Mouse (Mus musculus) limb, embryonic 12.5 days (tissue): ENCODE measurements at regions not wholly inside any gene's neighbourhood (a gene's known extent, or its start where the extent isn't known, plus 50 kb on each side); places are given as distances from the start of the nearest gene placed in this dataset.

Experiments
- ATAC-seq: fragments of 200-750 bp; cut with Nextera tagmentation; 2 replicates; pipeline ENCODE4 v1.8.0; 2017; ENCODE audit warnings: low read depth, moderate TSS enrichment; ENCODE audit not compliant: insufficient number of reproducible peaks, insufficient read depth, low FRiP score, low TSS enrichment
- H3K27ac ChIP-seq: fragments of 300-500 bp; sonication (generic); 2 replicates; pipeline ENCODE4 v1.5.1; 2016; ENCODE audit warnings: mild to moderate bottlenecking, moderate library complexity
- H3K27me3 ChIP-seq: fragments of 300-500 bp; sonication (generic); 2 replicates; pipeline ENCODE4 v1.6.1; 2016; ENCODE audit warnings: mild to moderate bottlenecking, moderate library complexity
- H3K36me3 ChIP-seq: fragments of 300-500 bp; sonication (generic); 2 replicates; pipeline ENCODE4 v1.6.1; 2016; ENCODE audit warnings: mild to moderate bottlenecking, moderate library complexity
- H3K4me1 ChIP-seq: fragments of 300-500 bp; sonication (generic); replicated peaks from 2 replicates; pipeline ENCODE4 v1.6.1; 2016
- H3K4me2 ChIP-seq: fragments of 300-500 bp; sonication (generic); 2 replicates; pipeline ENCODE4 v1.6.1; 2016; ENCODE audit warnings: mild to moderate bottlenecking, moderate library complexity
- H3K4me3 ChIP-seq: fragments of 300-500 bp; sonication (generic); replicated peaks from 2 replicates; pipeline ENCODE4 v1.5.1; 2016; ENCODE audit warnings: mild to moderate bottlenecking
- H3K9ac ChIP-seq: fragments of 300-500 bp; sonication (generic); replicated peaks from 2 replicates; pipeline ENCODE4 v1.6.1; 2016; ENCODE audit warnings: mild to moderate bottlenecking, moderate library complexity
- H3K9me3 ChIP-seq: fragments of 300-500 bp; sonication (generic); 2 replicates; pipeline ENCODE4 v1.6.1; 2016; ENCODE audit warnings: mild to moderate bottlenecking, moderate library complexity
- WGBS: fragments of 180-500 bp; shearing (Covaris S2); methylation state at CpG from one replicate; pipeline ENCODE4 v1.1.7; 2016; 5-methylcytosine and 5-hydroxymethylcytosine counted together

DNA sequence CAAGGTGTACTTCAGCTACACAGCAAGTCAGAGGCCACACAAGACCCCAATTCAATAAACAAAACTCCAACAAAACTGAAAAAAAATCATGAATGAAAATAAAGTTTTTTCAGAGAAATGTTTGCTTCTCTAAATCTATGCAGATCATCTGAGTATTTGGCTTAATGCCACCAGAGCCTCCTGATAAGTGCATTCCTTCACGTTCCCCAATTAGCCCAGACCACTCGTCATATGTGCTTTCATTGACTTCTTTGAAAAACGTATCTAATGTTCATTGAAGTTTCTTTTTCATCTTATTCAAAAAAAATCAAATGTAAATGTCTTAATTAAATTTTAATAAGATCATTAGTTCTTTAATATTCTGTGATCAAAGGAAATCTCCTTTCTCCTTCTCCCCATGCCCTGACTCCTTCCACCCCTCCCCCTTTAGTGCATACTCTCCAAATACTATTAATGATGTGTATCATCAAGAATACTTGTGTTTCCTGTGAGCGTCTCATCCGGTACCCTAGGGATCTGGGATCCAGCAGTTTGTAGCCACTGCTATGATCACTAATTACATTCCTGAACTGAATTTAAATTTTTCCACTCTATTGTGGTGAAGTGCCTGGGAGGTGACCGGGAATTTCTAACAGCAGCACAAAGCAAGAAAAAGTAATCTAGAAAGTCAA lies 600.8 kb upstream of the Fat1 start:
- no peaks in the 10 kb centered on the region for H3K4me1 ChIP-seq
- no peaks in the 10 kb centered on the region for H3K9me3 ChIP-seq
- no peak for ATAC-seq
- H3K4me3 ChIP-seq, result no peak overlapping the region
- H3K27me3 ChIP-seq, result no peaks in the 10 kb centered on the region
- H3K36me3 ChIP-seq, result no peaks in the 10 kb centered on the region
- no peak overlapping the region for H3K4me2 ChIP-seq
- no peak overlapping the region for H3K9ac ChIP-seq
- H3K27ac ChIP-seq, result no peak overlapping the region
- WGBS, result 80% methylated on average over 6 of the region's 6 CpGs

DNA sequence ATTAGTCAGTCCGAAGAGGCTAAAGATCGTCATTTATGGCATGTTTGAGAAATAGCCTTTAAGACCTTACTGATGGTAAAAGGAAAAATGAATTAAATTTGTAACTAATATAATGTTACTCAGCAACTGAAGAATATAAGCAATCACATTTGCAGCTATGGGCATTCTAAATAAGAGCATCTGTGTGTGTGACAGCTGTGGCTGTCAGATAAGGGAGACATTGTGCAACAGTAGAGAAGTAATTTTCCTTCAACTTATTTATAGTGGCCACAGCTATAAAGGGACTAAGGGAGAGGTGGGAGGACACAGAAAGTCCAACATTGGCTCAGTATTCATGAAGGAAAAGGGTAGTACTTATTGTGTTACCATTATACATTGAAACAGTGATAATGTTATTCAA lies 591.8 kb upstream of the Fat1 start:
- Histone ChIP-seq H3K27ac (no peak overlapping the region), H3K36me3 (no peaks in the 10 kb centered on the region), H3K9me3 (no peaks in the 10 kb centered on the region), H3K9ac (no peak overlapping the region), H3K4me3 (no peak overlapping the region), H3K27me3 (no peaks in the 10 kb centered on the region), H3K4me2 (no peak overlapping the region), H3K4me1 (no peaks in the 10 kb centered on the region)
- ATAC-seq, result no peak
- WGBS, result 81% methylated on average over 2 of the region's 2 CpGs

DNA sequence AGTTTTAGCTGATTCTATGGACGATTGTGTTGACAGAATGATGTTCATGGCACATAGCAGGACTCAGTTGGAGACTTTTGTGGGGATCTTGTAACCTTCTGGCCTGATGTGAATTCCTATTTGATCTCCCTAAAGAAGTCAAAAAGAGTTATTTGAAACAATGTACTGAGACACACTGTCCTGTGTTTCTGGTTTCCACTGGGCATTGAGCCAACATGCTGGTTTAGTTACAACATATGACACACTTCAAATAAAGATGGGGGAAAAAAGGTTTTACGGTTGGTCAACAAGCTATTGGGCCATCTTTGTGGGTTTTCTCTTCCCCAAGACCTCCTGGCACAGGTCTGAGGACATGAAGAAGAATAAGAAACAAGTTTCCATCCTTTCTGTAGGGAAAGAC lies 591.3 kb upstream of the Fat1 start:
- WGBS, result 73% methylated on average over 2 of the region's 2 CpGs

DNA sequence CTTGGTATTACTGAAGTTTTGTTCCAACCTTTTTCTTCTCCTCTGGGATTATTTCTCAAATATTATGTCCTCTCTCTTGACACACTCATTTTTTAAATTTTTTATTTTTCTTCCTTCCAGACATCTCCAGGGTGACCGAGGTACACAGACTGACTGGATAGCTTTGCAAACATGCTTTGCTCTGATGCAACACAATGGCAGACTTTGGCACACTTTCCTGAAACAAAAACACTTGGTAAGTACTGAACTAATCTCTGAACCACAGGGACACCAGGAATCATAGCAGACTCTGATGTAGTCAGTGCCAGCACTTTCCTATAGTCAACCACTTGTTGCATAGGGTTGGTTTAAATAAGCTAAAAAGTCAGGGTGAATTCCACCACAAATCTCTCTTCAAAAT lies 587.8 kb upstream of the Fat1 start:
- no peaks in the 10 kb centered on the region for H3K27me3 ChIP-seq
- WGBS, result 81% methylated on average over 1 of the region's 1 CpGs
- ATAC-seq, result no peak
- H3K4me3 ChIP-seq, result no peak overlapping the region
- no peaks in the 10 kb centered on the region for H3K9me3 ChIP-seq
- H3K36me3 ChIP-seq, result no peaks in the 10 kb centered on the region
- H3K4me1 ChIP-seq, result no peaks in the 10 kb centered on the region
- no peak overlapping the region for H3K9ac ChIP-seq
- no peak overlapping the region for H3K27ac ChIP-seq
- no peak overlapping the region for H3K4me2 ChIP-seq

More for the DNA sequence above, 591.3 kb upstream of the Fat1 start:
- H3K9ac ChIP-seq, result no peak overlapping the region
- no peaks in the 10 kb centered on the region for H3K27me3 ChIP-seq
- H3K9me3 ChIP-seq, result no peaks in the 10 kb centered on the region
- H3K4me1 ChIP-seq, result no peaks in the 10 kb centered on the region
- no peak overlapping the region for H3K4me3 ChIP-seq
- no peaks in the 10 kb centered on the region for H3K36me3 ChIP-seq
- no peak for ATAC-seq
- H3K27ac ChIP-seq, result no peak overlapping the region
- H3K4me2 ChIP-seq, result no peak overlapping the region

DNA sequence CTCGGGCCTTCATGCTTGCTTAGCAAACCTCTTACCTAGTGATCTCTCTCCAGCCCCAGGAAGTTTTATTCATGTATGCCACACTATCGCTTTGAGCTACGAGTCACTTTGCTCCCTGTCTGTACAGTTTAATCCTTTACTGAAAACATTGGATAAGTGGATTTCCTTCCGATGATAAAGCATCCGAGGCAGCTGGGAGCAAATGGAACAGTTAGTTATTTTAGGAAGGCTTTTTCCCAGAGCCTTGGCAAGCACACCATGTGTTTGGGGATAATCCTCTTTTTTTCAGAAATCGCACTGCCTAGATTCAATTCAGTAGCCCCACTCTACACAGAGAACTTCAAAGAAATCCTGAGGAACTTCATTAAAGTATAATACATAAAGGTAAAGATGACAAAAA lies 561.3 kb upstream of the Fat1 start:
- 83% methylated on average over 6 of the region's 6 CpGs for WGBS
- Histone ChIP-seq H3K27ac (no peak overlapping the region), H3K4me2 (no peak overlapping the region), H3K4me1 (no peaks in the 10 kb centered on the region), H3K9me3 (no peaks in the 10 kb centered on the region), H3K27me3 (no peaks in the 10 kb centered on the region), H3K4me3 (no peak overlapping the region), H3K9ac (no peak overlapping the region), H3K36me3 (no peaks in the 10 kb centered on the region)
- no peak for ATAC-seq

DNA sequence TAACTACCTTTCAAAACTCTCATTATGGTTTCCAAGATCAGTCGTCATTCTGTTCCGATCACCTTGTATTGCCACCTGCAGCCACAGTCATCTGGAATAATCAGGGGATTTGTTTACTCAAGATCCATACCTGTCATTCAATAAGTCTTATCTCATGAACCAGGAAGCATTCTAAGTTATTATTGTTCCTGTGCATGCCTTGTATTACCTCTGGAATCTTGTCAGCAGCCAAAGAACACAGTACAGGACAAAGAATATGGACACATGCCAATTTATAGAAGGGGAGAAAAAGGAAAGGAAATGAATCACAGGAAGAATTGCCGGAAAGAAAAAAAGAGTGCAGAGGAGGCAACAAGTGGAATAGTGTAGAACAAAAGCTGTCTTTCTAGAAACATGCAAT lies 557.5 kb upstream of the Fat1 start:
- H3K4me3 ChIP-seq, result no peak overlapping the region
- H3K4me1 ChIP-seq, result no peaks in the 10 kb centered on the region
- no peaks in the 10 kb centered on the region for H3K9me3 ChIP-seq
- no peaks in the 10 kb centered on the region for H3K36me3 ChIP-seq
- ATAC-seq, result no peak
- H3K9ac ChIP-seq, result no peak overlapping the region
- no peak overlapping the region for H3K4me2 ChIP-seq
- H3K27me3 ChIP-seq, result no peaks in the 10 kb centered on the region
- H3K27ac ChIP-seq, result no peak overlapping the region
- WGBS, result 82% methylated on average over 3 of the region's 3 CpGs

DNA sequence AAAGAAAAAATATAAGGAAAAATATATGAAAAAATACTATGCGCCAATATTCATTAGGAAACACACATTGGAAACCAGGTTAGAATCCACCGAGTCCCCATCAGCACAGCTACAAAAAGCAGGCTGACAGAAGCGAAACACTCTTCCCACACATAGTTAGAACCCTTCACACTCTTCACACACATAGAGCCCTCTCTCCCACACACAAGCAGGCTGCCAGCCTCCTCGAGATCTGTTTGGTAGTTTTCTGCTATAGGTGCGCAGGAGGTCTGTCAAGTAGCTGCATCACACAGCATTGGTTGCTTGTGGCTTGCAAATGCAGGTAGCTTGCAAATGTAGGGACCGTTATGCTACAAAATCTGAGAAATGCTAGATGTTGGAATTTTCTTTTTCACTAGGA lies 526.8 kb upstream of the Fat1 start:
- WGBS, result 90% methylated on average over 6 of the region's 6 CpGs
- ATAC-seq, result no peak

DNA sequence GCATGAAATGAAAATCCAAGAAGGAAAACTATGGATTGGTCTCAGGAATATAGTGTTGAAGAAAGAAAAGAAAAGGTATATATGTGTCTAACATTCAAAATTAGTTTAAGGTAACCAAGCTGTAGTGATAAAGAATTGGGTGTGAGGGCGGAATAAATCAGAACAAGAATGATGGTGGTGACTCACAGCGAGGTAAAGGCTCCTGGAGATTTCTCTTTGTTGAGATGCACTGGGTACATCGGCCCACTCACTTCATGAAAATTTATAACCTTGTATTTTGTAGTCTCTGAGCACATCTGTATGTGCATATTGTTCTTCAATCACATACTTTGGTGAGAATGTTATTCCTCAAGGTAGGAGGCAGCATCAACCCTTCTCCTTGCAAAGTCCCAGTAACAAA lies 525.0 kb upstream of the Fat1 start:
- ATAC-seq, result no peak
- peaks cover 12% of the 10 kb centered on the region; the same call in 1 of the 2 replicates for H3K9me3 ChIP-seq
- H3K4me2 ChIP-seq, result no peak overlapping the region
- H3K36me3 ChIP-seq, result no peaks in the 10 kb centered on the region
- no peak overlapping the region for H3K9ac ChIP-seq
- no peaks in the 10 kb centered on the region for H3K27me3 ChIP-seq
- 96% methylated on average over 3 of the region's 3 CpGs for WGBS
- H3K27ac ChIP-seq, result no peak overlapping the region
- H3K4me1 ChIP-seq, result no peaks in the 10 kb centered on the region
- H3K4me3 ChIP-seq, result no peak overlapping the region

More for the DNA sequence above, 526.8 kb upstream of the Fat1 start:
- Histone ChIP-seq H3K9me3 (peaks cover 12% of the 10 kb centered on the region; the same call in 1 of the 2 replicates), H3K27ac (no peak overlapping the region), H3K9ac (no peak overlapping the region), H3K4me2 (no peak overlapping the region), H3K36me3 (no peaks in the 10 kb centered on the region), H3K4me1 (no peaks in the 10 kb centered on the region), H3K4me3 (no peak overlapping the region), H3K27me3 (no peaks in the 10 kb centered on the region)

DNA sequence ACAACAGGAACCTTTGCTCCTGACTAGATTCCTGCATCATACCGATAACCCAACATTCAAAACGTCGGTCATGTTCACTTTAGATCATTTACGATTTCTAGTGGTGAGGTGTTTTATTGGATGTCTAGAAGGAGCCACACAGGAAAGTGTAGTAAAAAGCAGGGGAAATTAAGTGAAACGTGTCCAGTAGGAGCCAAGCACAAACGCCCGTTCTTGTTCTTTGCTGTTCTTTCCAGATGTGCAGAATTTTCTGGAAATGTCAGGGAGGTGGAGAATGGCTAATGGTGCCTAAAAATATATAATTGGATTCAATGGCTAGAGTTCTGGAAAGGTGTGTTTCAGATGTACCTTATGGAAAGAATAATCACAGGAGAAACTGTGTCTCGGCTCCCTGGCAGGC lies 517.2 kb upstream of the Fat1 start:
- Histone ChIP-seq H3K4me2 (no peak overlapping the region), H3K9ac (no peak overlapping the region), H3K27ac (no peak overlapping the region), H3K27me3 (no peaks in the 10 kb centered on the region), H3K4me1 (0 out of 2 replicates have a peak, but pooled peaks cover 6% of the 10 kb centered on the region), H3K36me3 (no peaks in the 10 kb centered on the region), H3K9me3 (no peaks in the 10 kb centered on the region), H3K4me3 (no peak overlapping the region)
- no peak for ATAC-seq
- 39% methylated on average over 8 of the region's 8 CpGs for WGBS

DNA sequence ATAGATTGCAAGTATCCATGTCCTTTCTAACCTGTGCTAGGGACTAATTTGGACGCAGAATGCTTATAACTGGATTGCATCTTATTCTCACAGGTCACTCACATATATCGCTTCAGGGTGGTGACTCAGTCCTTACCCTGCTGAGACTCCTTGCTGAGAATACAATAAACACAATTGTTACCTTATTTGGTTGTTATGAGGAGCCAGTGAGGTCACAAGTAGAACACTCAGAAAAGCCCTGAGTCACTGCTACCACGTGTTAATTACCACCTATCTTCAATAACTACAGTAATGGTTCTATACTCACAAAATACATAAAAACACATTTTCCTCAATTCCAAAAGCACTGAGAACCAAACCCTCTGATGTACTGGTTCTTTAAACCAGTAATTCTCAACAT lies 479.8 kb upstream of the Fat1 start:
- H3K4me2 ChIP-seq, result no peak overlapping the region
- H3K4me3 ChIP-seq, result no peak overlapping the region
- no peak overlapping the region for H3K9ac ChIP-seq
- H3K36me3 ChIP-seq, result no peaks in the 10 kb centered on the region
- no peak for ATAC-seq
- H3K4me1 ChIP-seq, result peaks cover 17% of the 10 kb centered on the region
- no peaks in the 10 kb centered on the region for H3K27me3 ChIP-seq
- no peak overlapping the region for H3K27ac ChIP-seq
- 38% methylated on average over 3 of the region's 3 CpGs for WGBS
- H3K9me3 ChIP-seq, result no peaks in the 10 kb centered on the region

DNA sequence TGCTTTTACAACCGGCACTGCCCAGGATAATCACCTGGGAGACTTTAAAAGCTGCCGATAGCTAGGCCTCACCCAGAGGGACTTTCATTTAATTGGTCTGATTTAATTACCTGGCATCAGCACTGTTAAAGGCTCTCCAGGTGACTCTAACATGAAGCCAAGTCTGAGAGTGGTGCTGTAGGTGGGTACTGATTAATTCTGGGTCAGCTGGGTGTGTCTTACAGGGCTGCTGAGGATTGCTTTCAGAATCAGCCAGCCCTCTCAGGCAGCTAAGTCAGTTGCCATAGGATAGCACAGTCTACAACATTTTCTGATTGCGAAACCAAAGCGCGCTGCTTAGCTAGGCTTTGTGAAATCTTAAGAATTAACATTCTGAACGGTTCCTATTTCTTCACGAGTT lies 478.9 kb upstream of the Fat1 start:
- Histone ChIP-seq H3K4me1 (peaks cover 17% of the 10 kb centered on the region), H3K9me3 (no peaks in the 10 kb centered on the region), H3K27me3 (no peaks in the 10 kb centered on the region), H3K36me3 (no peaks in the 10 kb centered on the region), H3K4me3 (no peak overlapping the region), H3K9ac (no peak overlapping the region), H3K27ac (no peak overlapping the region), H3K4me2 (no peak overlapping the region)
- ATAC-seq, result peak; percentile 78; the same call in 1 of the 2 replicates
- 54% methylated on average over 7 of the region's 7 CpGs for WGBS

DNA sequence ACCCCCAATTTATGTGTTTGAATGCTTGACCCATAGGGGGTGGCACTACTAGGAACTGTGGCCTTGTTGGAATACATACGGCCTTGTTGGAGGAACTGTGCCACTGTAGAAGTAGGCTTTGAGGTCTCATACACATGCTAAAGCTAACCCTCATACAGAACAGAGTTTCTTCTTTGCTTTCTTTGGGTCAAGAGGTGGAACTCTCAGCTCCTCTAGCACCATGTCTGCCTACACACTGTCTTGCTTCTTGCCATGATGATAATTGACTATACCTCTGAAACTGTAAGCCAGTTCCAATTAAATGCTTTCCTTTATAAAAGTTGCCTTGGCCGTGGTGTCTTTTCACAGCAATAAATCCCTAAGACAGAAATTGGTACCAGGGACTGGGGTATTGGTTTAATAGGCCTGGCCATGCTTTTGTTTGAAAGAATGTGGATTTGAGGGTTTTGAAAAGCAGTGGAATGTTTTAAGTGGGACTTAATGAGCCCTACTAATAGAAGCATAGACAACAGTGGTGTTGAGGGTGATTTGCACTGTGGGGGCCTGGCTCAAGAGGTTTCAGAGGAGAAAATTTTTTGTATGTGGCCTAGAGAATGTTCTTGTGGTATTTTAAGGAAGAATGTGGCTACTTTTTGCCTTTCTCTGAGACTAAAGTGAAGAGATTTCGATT lies 468.7 kb upstream of the Fat1 start:
- Histone ChIP-seq H3K36me3 (no peaks in the 10 kb centered on the region), H3K4me2 (no peak overlapping the region), H3K9me3 (no peaks in the 10 kb centered on the region), H3K27ac (no peak overlapping the region), H3K27me3 (no peaks in the 10 kb centered on the region), H3K9ac (no peak overlapping the region), H3K4me1 (no peaks in the 10 kb centered on the region), H3K4me3 (no peak overlapping the region)
- 59% methylated on average over 3 of the region's 3 CpGs for WGBS
- ATAC-seq, result no peak
